Mouse (Mus musculus) liver, embryonic 14.5 days (tissue): Measurements from ENCODE around the gene Sesn1. TPM values are rescaled to one million over a fixed set of nuclear protein-coding genes. Genes with fewer than 3 reads are reported as not detected.

ENCODE experiments used
- ATAC-seq: fragments of 200-750 bp; cut with Nextera tagmentation; 2 replicates; pipeline ENCODE4 v1.8.0; 2017; ENCODE audit warnings: moderate number of reproducible peaks, mild to moderate bottlenecking, moderate library complexity; ENCODE audit not compliant: insufficient read depth
- DNase-seq, 3 experiments: peaks; one replicate each; pipeline ENCODE4 v3.0.0-alpha.2; 2012 to 2013; ENCODE audit warnings: low read depth in 3 of 3, low spot score in 3 of 3
- H3K27ac ChIP-seq: fragments of 300-500 bp; sonication (generic); 2 replicates; pipeline ENCODE4 v1.5.1; 2014; ENCODE audit warnings: moderate library complexity, mild to moderate bottlenecking, control low read depth, inconsistent platforms
- H3K27me3 ChIP-seq: fragments of 300-500 bp; sonication (generic); 2 replicates; pipeline ENCODE4 v1.6.1; 2014; ENCODE audit warnings: mild to moderate bottlenecking, low read length, moderate library complexity; ENCODE audit not compliant: control insufficient read depth, insufficient read depth
- H3K36me3 ChIP-seq: fragments of 300-500 bp; sonication (generic); replicated peaks from 2 replicates; pipeline ENCODE4 v1.6.1; 2014; ENCODE audit warnings: low read depth; ENCODE audit not compliant: control insufficient read depth, insufficient read depth
- H3K4me1 ChIP-seq, 2 experiments: fragments of 200-500 bp in 1 of 2; fragments of 300-500 bp in 1 of 2; sonication (generic) in 1 of 2; replicated peaks; 2 replicates each; pipeline ENCODE4 v1.6.1; 2012 to 2014; ENCODE audit warnings: antibody characterized with exemption in 1 of 2, inconsistent platforms in 1 of 2, low read length in 1 of 2; ENCODE audit not compliant: control insufficient read depth in 2 of 2, insufficient read depth in 2 of 2
- H3K4me2 ChIP-seq: fragments of 300-500 bp; sonication (generic); 2 replicates; pipeline ENCODE4 v1.6.1; 2014; ENCODE audit warnings: low read depth, mild to moderate bottlenecking, control low read depth, moderate library complexity
- H3K4me3 ChIP-seq, 2 experiments: fragments of 200-500 bp in 1 of 2; fragments of 300-500 bp in 1 of 2; sonication (generic) in 1 of 2; 2 replicates each; pipeline ENCODE4 v1.5.1; 2012 to 2014; ENCODE audit warnings: low read depth in 2 of 2, low read length in 2 of 2, mild to moderate bottlenecking in 2 of 2, control low read depth in 1 of 2, inconsistent platforms in 1 of 2, moderate library complexity in 1 of 2; ENCODE audit not compliant: insufficient read depth in 1 of 2
- H3K9ac ChIP-seq: fragments of 300-500 bp; sonication (generic); replicated peaks from 2 replicates; pipeline ENCODE4 v1.6.1; 2014; ENCODE audit warnings: mild to moderate bottlenecking, control low read depth, moderate library complexity
- H3K9me3 ChIP-seq: fragments of 300-500 bp; sonication (generic); 2 replicates; pipeline ENCODE4 v1.6.1; 2016; ENCODE audit warnings: low read length, mixed read lengths; ENCODE audit not compliant: control insufficient read depth
- CTCF ChIP-seq: IDR thresholded peaks from 2 replicates; pipeline ENCODE4 v1.5.1; 2016; ENCODE audit warnings: antibody characterized with exemption, low read depth, control low read depth
- EP300 ChIP-seq: IDR thresholded peaks from 2 replicates; pipeline ENCODE4 v1.6.1; 2016; ENCODE audit warnings: antibody characterized with exemption, low read depth
- WGBS: fragments of 180-500 bp; shearing (Covaris S2); extraction: QIAGEN DNeasy Blood & Tissue Kit; methylation state at CpG from one replicate; pipeline ENCODE4 v1.1.7; 2014; ENCODE audit not compliant: insufficient replicate concordance; 5-methylcytosine and 5-hydroxymethylcytosine counted together
- polyA plus RNA-seq, 2 experiments: library from polyadenylated mRNA; depleted of rRNA in 1 of 2; stranded (reverse) in 1 of 2; unstranded in 1 of 2; fragments of >200 nt; fragmentation: Nextera tagmentation in 1 of 2; extraction: Ambion mirVana in 1 of 2; gene quantifications; 2 replicates each; pipeline versions ENCODE4 v1.2.1 to v1.2.3; 2012 to 2014

The Sesn1 gene
- polyA plus RNA-seq, 2 experiments: 15.2 to 19.2 TPM

DNA sequence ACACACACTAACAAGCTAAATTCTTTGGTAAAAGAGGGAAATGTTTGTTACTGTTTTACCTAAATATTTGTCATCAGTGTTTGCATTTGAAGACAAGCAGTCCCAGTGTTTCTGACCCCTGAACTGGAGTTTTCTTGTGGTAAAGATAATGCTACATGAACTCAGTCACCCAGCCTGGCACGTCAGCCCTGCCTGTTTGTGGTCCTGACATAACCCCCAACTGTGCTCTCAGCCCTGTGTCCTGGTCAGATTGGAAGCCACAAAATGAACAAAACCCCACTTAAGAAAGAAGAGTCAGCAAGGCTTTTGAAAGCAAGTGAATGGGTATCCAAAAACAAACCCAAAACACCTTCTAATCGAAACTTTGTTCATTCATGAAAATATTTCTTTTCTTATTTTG lies 53.3 kb downstream of the Sesn1 start:
- ATAC-seq (no peak), DNase-seq (no peak)
- 29% methylated on average over 2 of the region's 2 CpGs for WGBS
- H3K27ac ChIP-seq: no peak overlapping the region
- no peaks in the 10 kb centered on the region for H3K36me3 ChIP-seq
- no peaks in the 10 kb centered on the region for H3K27me3 ChIP-seq
- no peaks in the 10 kb centered on the region for H3K9me3 ChIP-seq
- TF ChIP-seq EP300: no peak
- TF ChIP-seq CTCF: no peak
- H3K4me2 ChIP-seq: no peak overlapping the region
- H3K4me1 ChIP-seq: peaks cover 2 to 8% of the 10 kb centered on the region in 2 experiments; a peak in 3 of 4 replicates
- H3K4me3 ChIP-seq: no peak overlapping the region
- no peak overlapping the region for H3K9ac ChIP-seq

DNA sequence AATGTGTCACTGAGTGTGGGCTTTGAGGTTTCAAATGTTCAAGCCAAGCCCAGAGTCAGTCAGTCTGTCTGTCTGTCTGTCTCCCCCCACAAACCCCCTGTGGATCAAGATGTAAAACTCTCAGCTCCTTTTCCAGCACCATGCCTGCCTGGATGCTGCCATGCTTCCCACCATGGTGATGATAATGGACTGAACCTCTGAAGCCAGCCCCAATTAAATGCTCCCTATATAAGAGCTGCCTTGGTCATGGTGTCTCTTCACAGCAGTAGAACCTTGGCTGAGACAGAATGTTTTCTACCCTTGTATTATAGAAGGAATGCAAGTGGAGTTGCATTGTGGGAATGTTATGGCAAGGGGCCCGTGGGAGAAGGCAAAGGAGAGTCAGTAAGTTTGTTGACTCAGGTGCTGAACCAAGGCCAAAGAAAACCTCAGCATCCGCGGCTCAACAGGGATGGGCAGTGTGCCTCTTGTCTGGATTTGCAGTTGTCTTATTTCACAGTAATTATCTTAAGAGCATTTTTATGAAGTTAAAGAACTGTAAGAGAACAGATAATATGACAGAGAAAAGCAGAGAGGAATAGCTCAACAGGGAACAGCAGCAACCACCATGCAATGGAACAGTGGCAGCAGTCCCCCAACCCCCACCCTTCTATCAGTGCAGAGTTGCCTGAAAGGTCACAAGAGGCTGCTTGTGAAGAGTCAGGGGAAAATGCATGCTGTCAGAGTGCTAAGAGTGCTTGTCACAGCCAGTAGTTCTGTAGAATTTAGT lies 56.5 kb downstream of the Sesn1 start:
- Histone ChIP-seq H3K9ac (no peak overlapping the region), H3K27me3 (no peaks in the 10 kb centered on the region), H3K4me2 (no peak overlapping the region), H3K4me3 (no peak overlapping the region), H3K9me3 (no peaks in the 10 kb centered on the region), H3K36me3 (no peaks in the 10 kb centered on the region), H3K27ac (no peak overlapping the region), H3K4me1 (peaks cover 2 to 12% of the 10 kb centered on the region in 2 experiments; a peak in 3 of 4 replicates)
- DNase-seq (no peak), ATAC-seq (no peak)
- TF ChIP-seq EP300 (no peak), CTCF (no peak)
- WGBS: 70% methylated on average over 3 of the region's 3 CpGs

GRCm38 (mm10) chr10:41866838-41867154 lies 57.1 kb downstream of the Sesn1 start:
- no peak overlapping the region for H3K4me3 ChIP-seq
- DNase-seq: no peak
- no peak for ATAC-seq

DNA sequence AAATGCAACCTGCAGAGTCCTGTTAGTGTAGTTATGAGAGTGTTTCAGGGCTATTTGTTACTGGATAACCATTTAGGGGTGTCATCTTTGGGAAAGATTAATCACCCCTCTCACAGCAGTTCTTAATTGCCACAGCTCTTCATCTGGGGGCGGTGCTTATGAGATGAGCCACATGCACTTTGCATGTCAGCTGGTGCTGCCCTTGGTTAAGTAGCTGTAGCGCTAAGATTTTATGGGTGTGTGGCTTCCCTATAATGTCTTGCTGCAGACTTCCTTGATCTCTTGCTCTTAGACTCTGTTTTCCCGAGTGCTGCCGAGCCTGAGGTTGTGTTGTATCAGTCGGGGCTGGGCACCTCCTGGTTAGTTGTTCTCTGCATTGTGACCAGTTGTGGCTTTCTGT lies 58.2 kb downstream of the Sesn1 start:
- Histone ChIP-seq H3K36me3 (no peaks in the 10 kb centered on the region), H3K4me2 (no peak overlapping the region), H3K27me3 (no peaks in the 10 kb centered on the region), H3K4me3 (no peak overlapping the region), H3K4me1 (peaks cover 2 to 14% of the 10 kb centered on the region in 2 experiments; a peak in 3 of 4 replicates), H3K27ac (no peak overlapping the region), H3K9me3 (no peaks in the 10 kb centered on the region), H3K9ac (no peak overlapping the region)
- 56% methylated on average over 5 of the region's 5 CpGs for WGBS
- TF ChIP-seq CTCF (no peak), EP300 (no peak)
- ATAC-seq: no peak
- no peak for DNase-seq

More at GRCm38 (mm10) chr10:41866838-41867154, 57.1 kb downstream of the Sesn1 start:
- H3K9me3 ChIP-seq: no peaks in the 10 kb centered on the region
- H3K9ac ChIP-seq: no peak overlapping the region
- no peak overlapping the region for H3K27ac ChIP-seq
- H3K27me3 ChIP-seq: no peaks in the 10 kb centered on the region
- H3K36me3 ChIP-seq: no peaks in the 10 kb centered on the region
- peaks cover 2 to 14% of the 10 kb centered on the region in 2 experiments; a peak in 3 of 4 replicates for H3K4me1 ChIP-seq
- TF ChIP-seq CTCF (no peak), EP300 (no peak)
- no peak overlapping the region for H3K4me2 ChIP-seq

GRCm38 (mm10) chr10:41870101-41870500 lies 60.4 kb downstream of the Sesn1 start:
- H3K27me3 ChIP-seq: no peaks in the 10 kb centered on the region
- 3% methylated on average over 2 of the region's 2 CpGs for WGBS
- H3K9ac ChIP-seq: no peak overlapping the region
- H3K4me1 ChIP-seq: peaks cover 0 to 8% of the 10 kb centered on the region in 2 experiments; a peak in 2 of 4 replicates
- no peak overlapping the region for H3K4me3 ChIP-seq
- H3K27ac ChIP-seq: no peak overlapping the region
- H3K9me3 ChIP-seq: no peaks in the 10 kb centered on the region
- no peaks in the 10 kb centered on the region for H3K36me3 ChIP-seq
- no peak for DNase-seq
- ATAC-seq: no peak
- TF ChIP-seq CTCF (no peak), EP300 (no peak)
- no peak overlapping the region for H3K4me2 ChIP-seq
